Mouse (Mus musculus): Measurements from ENCODE around the gene Map2k4. TPM values are rescaled to one million over a fixed set of nuclear protein-coding genes. Genes with fewer than 3 reads are reported as not detected.

Gene Map2k4
- polyA plus RNA-seq, 1 experiment from 2014 or later: 50.9 TPM

DNA sequence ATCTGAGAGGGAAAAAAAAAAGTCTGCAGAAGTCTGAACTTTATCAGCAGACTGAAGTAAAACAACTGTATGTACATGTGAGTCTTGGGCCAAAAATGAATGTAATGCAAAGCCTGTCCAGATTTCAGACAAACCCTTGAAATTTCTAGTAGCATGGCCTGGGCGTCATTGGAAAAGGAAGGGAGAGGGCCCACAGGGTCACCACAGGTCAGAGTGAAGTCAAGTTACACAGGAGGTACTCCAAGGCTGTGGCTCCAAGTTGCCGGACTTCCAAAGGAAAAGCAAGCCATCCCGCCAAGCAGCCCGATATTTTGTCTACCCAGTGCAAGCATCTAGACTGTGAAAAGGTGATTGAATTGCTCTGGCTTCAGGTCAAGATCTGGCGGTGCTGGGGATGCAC lies 141.8 kb downstream of the Map2k4 start:
- no peak overlapping the region for H3K9ac ChIP-seq (ENCODE audit: low read depth, low read length)
- H3K27ac ChIP-seq (ENCODE audit: low read length): peak overlapping the region; percentile 40
- peaks cover 10% of the 10 kb centered on the region for H3K4me1 ChIP-seq (ENCODE audit: control insufficient read depth, insufficient read depth, low read length)
- H3K4me3 ChIP-seq (ENCODE audit: low read length): no peak overlapping the region
- H3K9me3 ChIP-seq (ENCODE audit: control insufficient read depth, low read length): no peaks in the 10 kb centered on the region
- no peaks in the 10 kb centered on the region for H3K27me3 ChIP-seq (replicated peaks; ENCODE audit: control insufficient read depth, insufficient read depth, low read length)
- ATAC-seq: no peak
- no peaks in the 10 kb centered on the region for H3K36me3 ChIP-seq (ENCODE audit: control insufficient read depth, insufficient read depth, low read length)
- WGBS: 54% methylated on average over 5 of the region's 5 CpGs
- H3K4me2 ChIP-seq (ENCODE audit: low read depth, low read length): no peak overlapping the region

DNA sequence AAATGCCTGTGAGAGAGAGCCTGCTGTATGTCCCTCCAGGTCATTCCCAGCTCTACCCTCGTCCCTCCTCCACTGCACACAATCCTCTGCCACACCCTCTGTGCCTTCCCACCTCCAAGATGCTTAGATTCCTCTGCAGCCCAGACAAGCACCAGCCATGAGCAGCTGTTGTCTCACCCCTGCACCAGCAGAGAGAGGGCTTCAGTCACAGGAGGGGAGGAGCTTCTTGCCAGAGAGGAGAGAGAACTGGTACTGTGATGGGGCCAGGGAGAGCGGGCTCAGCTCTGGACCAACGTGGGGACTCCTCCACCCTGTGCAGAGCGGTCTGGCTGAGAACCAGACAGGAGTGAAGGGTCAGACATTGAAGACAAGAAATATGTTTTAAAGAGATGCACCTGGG lies 143.6 kb downstream of the Map2k4 start:
- no peak for ATAC-seq
- no peaks in the 10 kb centered on the region for H3K9me3 ChIP-seq (ENCODE audit: control insufficient read depth, low read length)
- 39% methylated on average over 4 of the region's 4 CpGs for WGBS
- no peak overlapping the region for H3K4me2 ChIP-seq (ENCODE audit: low read depth, low read length)
- no peak overlapping the region for H3K4me3 ChIP-seq (ENCODE audit: low read length)
- H3K4me1 ChIP-seq (ENCODE audit: control insufficient read depth, insufficient read depth, low read length): peaks cover 5% of the 10 kb centered on the region
- H3K27ac ChIP-seq (ENCODE audit: low read length): 0 out of 2 replicates have a peak overlapping the region, but pooled peaks have one; percentile 1
- H3K36me3 ChIP-seq (ENCODE audit: control insufficient read depth, insufficient read depth, low read length): no peaks in the 10 kb centered on the region
- H3K9ac ChIP-seq (ENCODE audit: low read depth, low read length): no peak overlapping the region
- H3K27me3 ChIP-seq (replicated peaks; ENCODE audit: control insufficient read depth, insufficient read depth, low read length): no peaks in the 10 kb centered on the region

DNA sequence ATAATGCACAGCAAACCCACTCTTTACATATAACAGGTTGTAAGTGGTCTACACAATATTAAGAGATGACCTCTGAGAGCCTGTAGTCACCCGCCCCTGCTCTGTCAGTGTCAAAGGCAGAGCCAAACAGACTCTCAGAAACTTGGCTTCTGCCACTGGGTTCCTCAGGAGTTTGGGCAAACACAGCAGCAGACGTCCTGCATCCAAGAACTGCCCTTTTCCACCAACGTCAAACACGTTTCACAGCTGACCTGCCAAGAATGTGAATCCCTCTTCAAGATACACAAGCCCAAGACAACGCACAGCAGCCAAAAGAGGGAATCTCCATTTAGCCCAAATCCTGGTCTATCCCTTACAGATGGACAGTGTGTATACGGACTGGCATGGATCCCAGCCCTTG lies 147.8 kb downstream of the Map2k4 start:
- H3K9me3 ChIP-seq (ENCODE audit: control insufficient read depth, low read length): no peaks in the 10 kb centered on the region
- ATAC-seq: no peak
- H3K9ac ChIP-seq (ENCODE audit: low read depth, low read length): no peak overlapping the region
- H3K27me3 ChIP-seq (replicated peaks; ENCODE audit: control insufficient read depth, insufficient read depth, low read length): no peaks in the 10 kb centered on the region
- H3K36me3 ChIP-seq (ENCODE audit: control insufficient read depth, insufficient read depth, low read length): no peaks in the 10 kb centered on the region
- H3K4me3 ChIP-seq (ENCODE audit: low read length): no peak overlapping the region
- no peak overlapping the region for H3K27ac ChIP-seq (ENCODE audit: low read length)
- 53% methylated on average over 6 of the region's 6 CpGs for WGBS
- H3K4me2 ChIP-seq (ENCODE audit: low read depth, low read length): no peak overlapping the region
- H3K4me1 ChIP-seq (ENCODE audit: control insufficient read depth, insufficient read depth, low read length): no peaks in the 10 kb centered on the region

MicroRNAs within 50 kb of the gene (microRNA counts, 519-probe panel; counts per million panel counts)
- 35.7 counts per million for microRNA mmu-miR-744

Small RNA genes lying within 50 kb of the gene (microRNA-seq; reads per million reads assigned to microRNA genes)
- 6,117 reads per million, percentile 91 among the genes with 10 or more reads in this experiment for gene Mir744

Other genes starting within 250 kb of the Map2k4 start
- gene Zkscan6, start 18.9 kb upstream of the Map2k4 start, polyA plus RNA-seq (2015; fragmentation: Nextera tagmentation; extraction: Ambion mirVana): 16.3 and 16.7 TPM in 2 replicates

Data from intestine, embryonic 16.5 days (tissue).